Mouse (Mus musculus) lung, postnatal 0 days (tissue): ENCODE data around the gene Adamts6.

Experiments
- CTCF ChIP-seq: IDR thresholded peaks from 2 replicates; pipeline ENCODE4 v1.5.1; 2016; ENCODE audit warnings: antibody characterized with exemption, mild to moderate bottlenecking
- EP300 ChIP-seq: IDR thresholded peaks from 2 replicates; pipeline ENCODE4 v1.6.1; 2016; ENCODE audit warnings: antibody characterized with exemption, mild to moderate bottlenecking, control low read depth

GRCm38 (mm10) chr13:104295472-104295871 is 7.8 kb downstream of the Adamts6 start:
- TF ChIP-seq CTCF (no peak), EP300 (no peak)
